Mouse (Mus musculus): ENCODE data around the gene Dgat2. TPM values are rescaled to one million over a fixed set of nuclear protein-coding genes. Genes with fewer than 3 reads are reported as not detected.

Gene Dgat2
- polyA plus RNA-seq, 1 experiment: 63.4 TPM

- DNase-seq (ENCODE audit: extremely low spot score in 1 of 2, low spot score in 1 of 2): no peak
These were observed 16.4 kb downstream of the Dgat2 start for GRCm38 (mm10) chr7:99166159-99166558.

DNA sequence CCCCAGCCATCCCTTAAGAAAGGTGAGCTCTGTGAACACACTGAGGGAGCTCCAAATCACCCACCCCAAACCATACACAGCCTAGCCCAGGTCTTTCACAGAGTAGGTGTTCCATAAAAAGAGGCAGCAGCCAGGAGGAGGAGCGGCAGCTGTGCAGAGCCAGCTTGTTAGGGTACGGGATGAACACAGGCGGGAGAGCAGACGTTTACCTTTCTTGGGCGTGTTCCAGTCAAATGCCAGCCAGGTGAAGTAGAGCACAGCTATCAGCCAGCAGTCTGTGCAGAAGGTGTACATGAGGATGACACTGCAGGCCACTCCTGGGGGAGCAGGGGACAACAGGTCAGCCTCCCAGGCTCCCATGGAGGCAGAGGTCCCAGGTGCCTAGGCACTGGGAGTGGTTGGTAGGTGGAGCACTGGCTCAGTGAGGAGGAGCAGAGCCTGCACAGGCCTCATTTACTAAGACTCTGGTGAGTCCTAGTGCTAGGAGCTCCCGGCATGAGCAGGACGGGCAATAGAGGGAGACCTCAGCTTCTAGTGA is 17.6 kb downstream of the Dgat2 start:
- no peak for DNase-seq (ENCODE audit: extremely low spot score in 1 of 2, low spot score in 1 of 2)

- DNase-seq (ENCODE audit: extremely low spot score in 1 of 2, low spot score in 1 of 2): no peak
These were observed 20.1 kb downstream of the Dgat2 start for GRCm38 (mm10) chr7:99162462-99162861.

DNA sequence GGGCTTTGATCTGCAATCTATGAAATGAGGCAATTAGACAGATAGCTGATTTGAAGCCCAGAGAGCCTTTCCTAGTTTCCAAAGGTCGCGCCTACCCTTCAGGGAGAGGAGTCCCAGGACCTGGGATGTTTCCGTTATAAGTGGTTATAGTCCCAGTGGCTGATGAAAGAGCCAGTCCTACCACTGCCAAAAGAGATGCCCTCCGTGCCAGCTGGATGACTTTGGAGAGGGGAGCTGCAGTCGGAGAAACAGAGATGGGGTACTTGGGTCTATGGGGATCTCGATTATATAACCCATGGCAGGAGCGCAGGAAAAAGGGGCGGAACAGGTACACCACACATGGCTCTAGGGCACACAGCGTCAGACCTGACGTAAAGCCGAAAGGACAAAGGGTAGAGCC is 20.6 kb downstream of the Dgat2 start:
- no peak for DNase-seq (ENCODE audit: extremely low spot score in 1 of 2, low spot score in 1 of 2)

DNA sequence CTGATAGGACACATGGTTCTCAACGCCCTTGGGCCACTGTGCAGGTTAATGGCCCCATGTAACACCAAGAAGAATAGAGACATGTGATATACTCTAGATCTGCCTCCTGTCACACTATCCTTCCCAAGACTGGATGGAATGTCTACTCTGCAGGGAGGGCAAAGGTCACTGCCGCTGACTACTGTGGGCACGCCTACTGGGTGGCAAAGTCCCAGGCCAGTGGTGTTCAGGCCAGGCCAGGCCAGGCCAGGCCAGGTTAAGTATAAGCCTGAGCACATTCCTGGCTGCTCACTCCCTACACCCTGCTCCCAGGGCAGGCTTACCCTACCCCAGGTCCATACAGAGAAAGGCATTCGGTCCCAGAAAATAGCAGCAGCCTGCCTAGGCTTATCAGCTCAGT is 21.0 kb downstream of the Dgat2 start:
- no peak for DNase-seq (ENCODE audit: extremely low spot score in 1 of 2, low spot score in 1 of 2)

GRCm38 (mm10) chr7:99160995-99161394 is 21.5 kb downstream of the Dgat2 start:
- no peak for DNase-seq (ENCODE audit: extremely low spot score in 1 of 2, low spot score in 1 of 2)

DNA sequence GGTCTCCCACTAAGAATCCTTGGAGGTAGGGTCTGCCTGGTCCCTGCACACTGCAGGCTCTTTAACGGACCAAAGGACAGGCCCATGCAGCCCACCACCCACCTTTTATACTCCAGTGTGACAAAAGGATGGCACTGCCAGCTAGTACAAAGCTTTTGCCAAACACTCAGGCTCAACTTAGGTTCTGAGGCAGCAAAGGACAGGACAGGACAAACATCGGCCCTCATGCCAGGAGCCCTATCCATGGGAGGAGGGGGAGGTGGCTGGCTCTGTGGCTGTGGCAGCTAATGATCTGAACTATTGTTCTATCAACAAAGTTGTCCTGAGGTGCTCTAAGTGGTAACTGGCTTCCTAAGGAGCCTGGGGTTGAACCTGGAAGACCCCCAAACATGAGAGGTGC is 23.1 kb downstream of the Dgat2 start:
- no peak for DNase-seq (ENCODE audit: extremely low spot score in 1 of 2, low spot score in 1 of 2)

DNA sequence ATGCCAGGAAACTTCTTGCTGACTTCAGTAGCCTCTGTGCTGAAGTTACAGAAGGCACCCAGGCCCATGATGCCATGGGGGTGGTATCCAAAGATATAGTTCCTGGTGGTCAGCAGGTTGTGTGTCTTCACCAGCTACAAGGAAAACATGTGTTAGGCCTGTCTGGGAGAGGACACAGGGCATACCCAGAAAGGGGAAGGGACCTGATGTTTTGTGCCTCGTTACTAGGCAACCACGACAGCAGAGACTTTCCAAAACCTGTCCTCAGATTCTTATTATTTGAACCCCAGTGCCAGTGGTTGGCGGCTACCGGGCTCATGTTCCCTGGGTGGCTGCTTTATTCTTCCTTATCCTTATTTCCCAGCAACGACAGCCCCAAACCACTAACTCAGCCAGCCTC is 23.6 kb downstream of the Dgat2 start:
- DNase-seq (ENCODE audit: extremely low spot score in 1 of 2, low spot score in 1 of 2): no peak

- no peak for DNase-seq (ENCODE audit: extremely low spot score in 1 of 2, low spot score in 1 of 2)
These were observed 24.5 kb downstream of the Dgat2 start for GRCm38 (mm10) chr7:99158011-99158410.

- no peak for DNase-seq (ENCODE audit: extremely low spot score in 1 of 2, low spot score in 1 of 2)
These were observed 25.8 kb downstream of the Dgat2 start for GRCm38 (mm10) chr7:99156737-99157136.

GRCm38 (mm10) chr7:99155311-99156289 is 26.9 kb downstream of the Dgat2 start:
- DNase-seq (ENCODE audit: extremely low spot score in 1 of 2, low spot score in 1 of 2): no peak

- no peak for DNase-seq (ENCODE audit: extremely low spot score in 1 of 2, low spot score in 1 of 2)
These were observed 27.8 kb downstream of the Dgat2 start for GRCm38 (mm10) chr7:99154648-99155151.

DNA sequence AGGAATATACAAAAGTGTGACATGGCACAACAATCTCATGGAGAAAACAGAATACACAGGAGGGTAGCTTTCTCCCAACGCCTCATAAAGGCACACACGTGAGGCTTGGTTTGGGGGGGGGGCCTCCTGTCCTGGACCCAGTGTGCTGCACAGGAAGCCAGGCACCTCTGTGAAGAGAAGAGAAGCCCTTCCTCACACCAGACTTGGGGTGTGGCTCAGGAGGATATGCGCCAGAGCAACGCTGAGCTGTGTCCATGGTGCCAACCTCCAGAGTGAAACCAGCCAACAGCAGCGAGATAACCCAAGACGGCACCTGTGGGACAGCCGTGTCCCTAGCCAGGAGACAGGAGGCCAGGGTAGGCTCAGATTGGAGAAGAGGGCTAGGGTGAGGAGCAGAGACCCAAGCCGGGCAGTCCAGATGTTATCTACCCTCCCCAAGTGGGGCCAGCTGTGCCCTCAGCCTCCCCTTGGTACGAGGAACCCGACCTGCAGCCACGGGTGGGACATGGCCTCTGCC is 28.8 kb downstream of the Dgat2 start:
- no peak for DNase-seq (ENCODE audit: extremely low spot score in 1 of 2, low spot score in 1 of 2)

GRCm38 (mm10) chr7:99152756-99153155 is 29.8 kb downstream of the Dgat2 start:
- DNase-seq (ENCODE audit: extremely low spot score in 1 of 2, low spot score in 1 of 2): no peak

- DNase-seq (ENCODE audit: extremely low spot score in 1 of 2, low spot score in 1 of 2): peak; percentile 93 to 99
These were observed 31.2 kb downstream of the Dgat2 start for GRCm38 (mm10) chr7:99151342-99151741.

- DNase-seq (ENCODE audit: extremely low spot score in 1 of 2, low spot score in 1 of 2): no peak
These were observed 33.5 kb downstream of the Dgat2 start for GRCm38 (mm10) chr7:99149017-99149416.

DNA sequence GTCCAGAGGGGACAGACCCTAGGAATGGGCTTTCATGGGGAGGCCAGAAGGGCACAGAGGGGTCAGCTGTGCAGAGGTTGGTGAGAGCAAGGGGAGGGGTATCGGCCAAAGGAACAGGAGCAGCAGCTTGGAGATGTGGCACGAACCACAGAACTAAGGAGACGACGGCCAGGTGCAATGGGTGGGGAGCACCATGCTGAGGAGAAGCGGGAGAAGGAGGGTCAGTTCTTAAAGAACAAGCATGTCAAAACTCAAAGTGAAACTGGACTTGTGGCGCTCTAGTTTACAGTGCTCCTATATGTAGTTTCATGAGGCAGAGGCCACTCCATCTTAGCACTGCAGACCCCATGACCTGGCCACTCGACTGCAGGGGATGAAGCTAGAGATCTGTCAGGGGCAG is 35.0 kb downstream of the Dgat2 start:
- no peak for DNase-seq (ENCODE audit: extremely low spot score in 1 of 2, low spot score in 1 of 2)

DNA sequence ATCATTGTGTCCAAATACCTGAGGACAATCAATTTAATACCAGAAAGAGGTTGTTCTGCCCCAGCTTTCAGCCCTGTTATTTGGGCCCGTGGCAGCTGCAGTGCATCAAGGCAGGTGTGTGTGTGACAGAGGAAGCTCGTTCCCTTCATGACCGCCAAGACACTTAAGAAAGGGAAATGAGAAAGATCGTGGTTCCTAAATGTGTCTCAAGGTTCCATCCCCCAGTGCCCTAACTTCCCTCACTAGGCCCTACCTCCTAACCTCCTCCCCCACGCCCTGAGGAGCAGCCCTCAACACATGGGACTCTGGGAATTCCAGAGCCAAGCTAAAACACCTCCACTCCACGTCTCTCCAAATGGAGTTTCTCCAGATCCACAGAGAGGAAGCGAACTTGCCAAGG is 35.6 kb downstream of the Dgat2 start:
- no peak for DNase-seq (ENCODE audit: extremely low spot score in 1 of 2, low spot score in 1 of 2)

DNA sequence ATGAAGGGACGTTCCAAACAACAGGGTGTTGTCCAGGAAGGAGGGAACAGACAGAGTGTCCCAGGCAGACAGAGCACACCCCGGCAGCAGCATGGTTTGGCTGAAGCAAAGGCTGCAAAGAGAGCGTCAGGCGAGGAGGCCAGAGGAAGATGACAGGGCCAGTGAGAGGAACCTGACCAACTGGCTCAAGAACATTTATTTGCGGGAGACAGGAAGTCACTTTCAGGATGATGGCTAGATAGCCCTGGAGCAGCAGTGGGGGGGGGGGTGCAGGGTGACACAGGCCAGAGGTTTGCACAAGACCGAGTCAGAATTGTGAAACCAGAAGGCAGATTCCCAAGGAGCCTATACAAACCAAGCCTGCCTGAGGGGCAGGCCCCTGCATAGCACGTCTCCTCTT is 36.5 kb downstream of the Dgat2 start:
- no peak for DNase-seq (ENCODE audit: extremely low spot score in 1 of 2, low spot score in 1 of 2)

- DNase-seq (ENCODE audit: extremely low spot score in 1 of 2, low spot score in 1 of 2): peak; percentile 80 to 81
These were observed 37.9 kb downstream of the Dgat2 start for GRCm38 (mm10) chr7:99144616-99145015.

GRCm38 (mm10) chr7:99143244-99143643 is 39.3 kb downstream of the Dgat2 start:
- no peak for DNase-seq (ENCODE audit: extremely low spot score in 1 of 2, low spot score in 1 of 2)
